Mouse (Mus musculus) kidney, postnatal 0 days (tissue): ENCODE results near the gene Ddn. TPM values are rescaled to one million over a fixed set of nuclear protein-coding genes. Genes with fewer than 3 reads are reported as not detected.

Experiments
- ATAC-seq: fragments of 200-750 bp; cut with Nextera tagmentation; replicated peaks from 2 replicates; pipeline ENCODE4 v1.8.0; 2017; ENCODE audit warnings: low read depth, moderate number of reproducible peaks, moderate TSS enrichment, moderate library complexity; ENCODE audit not compliant: low FRiP score
- DNase-seq: peaks from one replicate; pipeline ENCODE4 v3.0.0-alpha.2; 2016; ENCODE audit warnings: low spot score
- H3K27ac ChIP-seq: fragments of 300-500 bp; sonication (generic); 2 replicates; pipeline ENCODE4 v1.5.1; 2014; ENCODE audit warnings: mild to moderate bottlenecking
- H3K27me3 ChIP-seq: fragments of 300-500 bp; sonication (generic); 2 replicates; pipeline ENCODE4 v1.6.1; 2014; ENCODE audit warnings: low read length, mixed read lengths; ENCODE audit not compliant: insufficient read depth
- H3K36me3 ChIP-seq: fragments of 300-500 bp; sonication (generic); 2 replicates; pipeline ENCODE4 v1.6.1; 2014; ENCODE audit warnings: low read length, mixed read lengths; ENCODE audit not compliant: insufficient read depth
- H3K4me1 ChIP-seq: fragments of 300-500 bp; sonication (generic); replicated peaks from 2 replicates; pipeline ENCODE4 v1.6.1; 2014; ENCODE audit warnings: antibody characterized with exemption, low read length, mixed read lengths; ENCODE audit not compliant: insufficient read depth
- H3K4me2 ChIP-seq: fragments of 300-500 bp; sonication (generic); 2 replicates; pipeline ENCODE4 v1.6.1; 2014; ENCODE audit warnings: mild to moderate bottlenecking, low read length, moderate library complexity, mixed read lengths
- H3K4me3 ChIP-seq: fragments of 300-500 bp; sonication (generic); replicated peaks from 2 replicates; pipeline ENCODE4 v1.5.1; 2014; ENCODE audit warnings: low read depth, low read length
- H3K9ac ChIP-seq: fragments of 300-500 bp; sonication (generic); 2 replicates; pipeline ENCODE4 v1.6.1; 2014; ENCODE audit warnings: low read depth, low read length
- H3K9me3 ChIP-seq: fragments of 300-500 bp; sonication (generic); replicated peaks from 2 replicates; pipeline ENCODE4 v1.6.1; 2016; ENCODE audit warnings: low read length, inconsistent platforms, mixed read lengths
- CTCF ChIP-seq: IDR thresholded peaks from 2 replicates; pipeline ENCODE4 v1.5.1; 2016; ENCODE audit warnings: antibody characterized with exemption, low read depth, mild to moderate bottlenecking, moderate library complexity
- WGBS: fragments of 180-500 bp; shearing (Covaris S2); extraction: QIAGEN DNeasy Blood & Tissue Kit; methylation state at CpG from one replicate; pipeline ENCODE4 v1.1.7; 2014; 5-methylcytosine and 5-hydroxymethylcytosine counted together
- polyA plus RNA-seq: library from polyadenylated mRNA; unstranded; fragments of >200 nt; fragmentation: Nextera tagmentation; extraction: Ambion mirVana; gene quantifications from 2 replicates; pipeline ENCODE4 v1.2.1, GENCODE M21; 2015

The Ddn gene
- polyA plus RNA-seq, 1 experiment from 2014 or later = 6.1 TPM

- H3K4me2 ChIP-seq = peak overlapping the region; percentile 28; the same call in 1 of the 2 replicates
- no peak for ATAC-seq
- H3K9ac ChIP-seq = no peak overlapping the region
- WGBS = under 1% methylated on average over 32 of the region's 32 CpGs
- H3K9me3 ChIP-seq = no peaks in the 10 kb centered on the region
- H3K36me3 ChIP-seq = no peaks in the 10 kb centered on the region
- H3K27me3 ChIP-seq = peaks cover 89% of the 10 kb centered on the region
- DNase-seq = peak; percentile 79
- peak; percentile 82 for TF ChIP-seq CTCF
- no peak overlapping the region for H3K4me3 ChIP-seq
- H3K27ac ChIP-seq = no peak overlapping the region
- peaks cover 21% of the 10 kb centered on the region for H3K4me1 ChIP-seq
Measured at GRCm38 (mm10) chr15:98804054-98804453, 5.2 kb downstream of the Ddn start.

DNA sequence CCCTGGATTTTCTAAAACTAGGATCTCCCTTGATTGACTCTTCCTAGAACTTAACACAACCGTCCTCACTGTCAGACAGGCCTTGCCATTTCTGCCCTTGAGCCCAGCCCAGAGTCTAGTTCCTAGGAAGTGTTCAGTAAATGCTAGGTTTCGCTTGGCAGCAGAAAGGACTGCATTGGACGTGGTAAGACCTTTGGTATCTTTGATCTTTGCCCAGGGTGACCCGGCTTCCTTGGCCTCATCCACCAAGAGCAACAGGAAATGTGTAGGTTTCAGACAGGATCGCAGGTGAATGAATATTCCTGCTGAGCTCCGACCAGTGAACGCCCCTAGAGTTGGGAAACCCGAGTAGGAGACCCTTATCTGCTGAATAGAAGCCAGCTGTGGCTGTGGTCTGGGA lies 6.4 kb downstream of the Ddn start:
- peaks cover 11% of the 10 kb centered on the region; the same call in 1 of the 2 replicates for H3K4me1 ChIP-seq
- no peak overlapping the region for H3K27ac ChIP-seq
- H3K4me2 ChIP-seq = no peak overlapping the region
- TF ChIP-seq CTCF = no peak
- H3K9ac ChIP-seq = no peak overlapping the region
- H3K9me3 ChIP-seq = no peaks in the 10 kb centered on the region
- ATAC-seq (no peak), DNase-seq (no peak)
- 8% methylated on average over 8 of the region's 8 CpGs for WGBS
- H3K4me3 ChIP-seq = no peak overlapping the region
- peaks cover 89% of the 10 kb centered on the region for H3K27me3 ChIP-seq
- no peaks in the 10 kb centered on the region for H3K36me3 ChIP-seq

- Histone ChIP-seq H3K4me3 (no peak overlapping the region), H3K9me3 (no peaks in the 10 kb centered on the region), H3K9ac (no peak overlapping the region), H3K27ac (no peak overlapping the region), H3K36me3 (no peaks in the 10 kb centered on the region), H3K4me1 (peaks cover 6% of the 10 kb centered on the region; the same call in 1 of the 2 replicates), H3K4me2 (no peak overlapping the region), H3K27me3 (peaks cover 92% of the 10 kb centered on the region)
- ATAC-seq (no peak), DNase-seq (peak; percentile 86)
- peak; percentile 86 for TF ChIP-seq CTCF
- WGBS = 11% methylated on average over 12 of the region's 12 CpGs
Measured at GRCm38 (mm10) chr15:98799396-98799795, 9.9 kb downstream of the Ddn start.

- ATAC-seq (no peak), DNase-seq (no peak)
- Histone ChIP-seq H3K9ac (no peak overlapping the region), H3K27ac (no peak overlapping the region), H3K9me3 (no peaks in the 10 kb centered on the region), H3K4me1 (peaks cover 6% of the 10 kb centered on the region; the same call in 1 of the 2 replicates), H3K4me2 (no peak overlapping the region), H3K36me3 (no peaks in the 10 kb centered on the region), H3K27me3 (peaks cover 92% of the 10 kb centered on the region), H3K4me3 (no peak overlapping the region)
- no peak for TF ChIP-seq CTCF
- 51% methylated on average over 3 of the region's 3 CpGs for WGBS
Measured at GRCm38 (mm10) chr15:98798903-98799302, 10.4 kb downstream of the Ddn start.

DNA sequence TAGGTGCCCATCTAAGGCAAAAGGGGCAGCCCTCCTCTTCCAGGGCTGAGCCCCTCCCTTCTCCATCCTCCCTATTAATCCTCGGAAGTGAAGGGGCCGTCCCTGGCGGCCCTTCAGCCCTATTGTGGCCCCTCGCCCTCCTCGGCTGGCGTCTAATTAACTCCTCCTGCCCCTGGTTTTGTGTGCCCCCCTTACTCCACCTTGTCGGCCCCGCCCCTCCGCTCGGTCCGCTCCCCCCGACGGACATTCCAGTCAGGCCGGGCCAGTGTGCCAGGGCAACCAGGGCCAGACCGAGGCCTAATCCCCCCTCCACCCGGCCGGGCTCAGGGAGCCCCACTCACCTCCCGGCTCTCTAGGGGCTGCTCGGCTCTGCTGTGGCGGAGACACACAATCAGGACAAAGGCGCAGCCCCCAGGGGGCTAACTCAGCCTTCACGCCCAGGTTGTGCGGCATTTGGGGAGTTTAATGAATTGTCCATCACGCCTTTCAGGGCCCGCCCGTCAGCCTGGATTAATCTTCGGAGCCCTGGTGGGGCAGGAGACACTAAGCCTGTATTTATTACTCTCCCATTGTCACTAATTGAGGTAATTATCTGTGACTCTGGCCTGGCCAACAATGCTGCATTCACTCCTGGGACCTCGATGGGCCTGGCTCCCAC lies 11.3 kb downstream of the Ddn start:
- H3K9me3 ChIP-seq = no peaks in the 10 kb centered on the region
- no peak overlapping the region for H3K9ac ChIP-seq
- no peaks in the 10 kb centered on the region for H3K36me3 ChIP-seq
- no peak overlapping the region for H3K4me3 ChIP-seq
- no peak overlapping the region for H3K27ac ChIP-seq
- no peak for ATAC-seq
- peaks cover 12% of the 10 kb centered on the region for H3K4me1 ChIP-seq
- DNase-seq = no peak
- H3K27me3 ChIP-seq = peaks cover 93% of the 10 kb centered on the region
- 3% methylated on average over 28 of the region's 28 CpGs for WGBS
- no peak for TF ChIP-seq CTCF
- H3K4me2 ChIP-seq = no peak overlapping the region

DNA sequence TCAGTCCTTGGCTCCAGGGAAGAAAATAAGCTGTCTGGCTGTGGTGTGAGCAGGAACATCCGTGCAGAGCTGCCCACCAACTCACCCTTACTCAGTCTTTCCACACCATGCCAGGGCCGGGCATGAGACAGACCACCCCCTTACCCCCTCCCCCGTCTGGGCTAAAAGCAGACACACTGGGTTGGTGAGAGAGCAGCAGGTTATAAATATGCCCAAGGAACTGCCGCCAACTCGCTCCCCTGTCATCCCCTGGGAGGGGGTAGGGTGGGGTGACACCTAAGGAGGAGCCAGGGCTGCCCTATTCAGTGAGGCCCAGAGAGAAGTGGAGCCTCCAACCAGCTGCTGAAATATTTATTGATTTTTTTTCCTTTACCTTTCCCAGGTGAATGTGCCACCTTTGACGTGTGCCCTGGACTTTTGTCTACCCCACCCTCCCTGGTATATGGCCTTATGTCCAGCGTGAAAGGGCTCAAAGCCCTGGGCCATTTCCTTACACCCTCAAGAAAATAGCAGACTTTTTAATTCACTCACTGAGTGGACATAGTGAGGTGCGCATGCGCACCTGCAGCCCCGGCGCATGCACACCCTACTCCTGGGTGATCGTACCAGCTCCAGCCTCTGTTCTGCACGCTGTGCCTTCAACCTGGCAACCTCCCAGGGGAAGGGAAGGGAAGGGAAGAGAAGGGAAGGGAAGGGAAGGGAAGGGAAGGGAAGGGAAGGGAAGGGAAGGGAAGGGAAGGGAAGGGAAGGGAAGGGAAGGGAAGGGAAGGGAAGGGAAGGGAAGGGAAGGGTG lies 12.3 kb downstream of the Ddn start:
- no peaks in the 10 kb centered on the region for H3K36me3 ChIP-seq
- H3K4me1 ChIP-seq = peaks cover 19% of the 10 kb centered on the region
- TF ChIP-seq CTCF = no peak
- peaks cover 95% of the 10 kb centered on the region for H3K27me3 ChIP-seq
- no peak overlapping the region for H3K4me2 ChIP-seq
- no peak overlapping the region for H3K4me3 ChIP-seq
- no peak overlapping the region for H3K9ac ChIP-seq
- 6% methylated on average over 13 of the region's 13 CpGs for WGBS
- no peaks in the 10 kb centered on the region for H3K9me3 ChIP-seq
- no peak overlapping the region for H3K27ac ChIP-seq
- no peak for DNase-seq
- no peak for ATAC-seq
